Mouse (Mus musculus): ENCODE measurements around the gene Tstd1. TPM values are rescaled to one million over a fixed set of nuclear protein-coding genes. Genes with fewer than 3 reads are reported as not detected.

Gene Tstd1
- total and polyA plus RNA-seq, 2 experiments from 2014 or later, result 2.0 to 3.1 TPM

DNA sequence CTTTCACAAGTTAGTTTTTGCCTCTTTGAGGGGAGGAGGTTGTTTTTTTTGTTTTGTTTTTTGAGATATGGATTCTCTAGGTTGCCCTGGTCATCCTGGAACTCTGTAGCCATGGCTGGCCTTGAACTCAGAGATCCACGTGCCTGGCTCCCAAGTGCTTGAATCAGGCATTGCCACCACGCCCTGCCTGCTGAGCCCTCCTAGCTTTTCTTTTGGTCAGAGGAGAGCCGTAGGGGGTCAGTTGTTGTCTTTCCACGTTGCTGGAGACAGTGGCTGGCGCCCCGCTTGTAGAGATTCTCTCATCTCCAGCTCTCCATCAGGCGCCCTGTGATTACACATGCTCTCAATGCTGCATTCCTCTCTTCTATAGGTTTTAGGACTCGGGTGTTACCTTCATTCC is 5.1 kb upstream of the Tstd1 start:
- ATAC-seq (no peak), DNase-seq (no peak)
- WGBS, result 76% methylated on average over 8 of the region's 8 CpGs
- Histone ChIP-seq H3K4me3 (ENCODE audit: low read depth, low read length) (no peak overlapping the region), H3K4me1 (ENCODE audit: insufficient read depth) (peaks cover 9% of the 10 kb centered on the region), H3K36me3 (ENCODE audit: insufficient read depth) (peaks cover 33% of the 10 kb centered on the region), H3K27ac (ENCODE audit: low read depth, low read length) (no peak overlapping the region), H3K4me2 (ENCODE audit: low read depth) (no peak overlapping the region), H3K9me3 (ENCODE audit: low read length) (no peaks in the 10 kb centered on the region), H3K27me3 (ENCODE audit: insufficient read depth, low read length) (no peaks in the 10 kb centered on the region), H3K9ac (no peak overlapping the region)
- no peak for TF ChIP-seq CTCF (IDR thresholded peaks at IDR 0.05; ENCODE audit: low read depth)

DNA sequence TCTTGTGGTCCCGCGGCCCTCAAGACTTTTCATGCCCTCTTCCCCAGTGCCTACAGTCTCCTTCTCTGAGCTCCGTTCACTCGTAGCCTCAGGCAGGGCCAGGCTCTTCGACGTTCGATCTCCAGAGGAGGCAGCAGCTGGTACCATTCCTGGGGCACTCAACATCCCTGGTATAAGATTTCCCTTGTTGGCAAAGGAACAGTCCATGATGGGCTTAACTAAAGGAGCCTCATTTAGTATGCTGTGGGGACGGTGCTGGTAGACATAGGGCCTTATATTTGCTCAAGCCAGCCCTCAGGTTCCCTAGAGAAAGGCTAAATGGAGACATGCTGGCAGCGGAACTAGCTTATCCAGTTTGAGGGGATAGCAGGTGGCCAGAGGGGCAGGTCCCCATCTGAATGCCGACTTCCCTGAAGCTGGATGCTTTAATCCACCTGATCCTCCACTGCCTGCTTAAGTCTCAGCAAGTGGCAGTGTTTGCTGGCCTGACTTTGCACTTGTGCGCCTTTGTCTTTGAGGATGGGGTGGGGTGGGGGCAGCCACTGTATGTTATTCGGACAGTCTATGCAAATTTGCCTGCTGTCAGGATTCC is 715 bp downstream of the Tstd1 start:
- 50% methylated on average over 12 of the region's 12 CpGs for WGBS
- H3K4me3 ChIP-seq (ENCODE audit: low read depth, low read length), result no peak overlapping the region
- peaks cover 62% of the 10 kb centered on the region for H3K36me3 ChIP-seq (ENCODE audit: insufficient read depth)
- DNase-seq (no peak), ATAC-seq (peak; percentile 52)
- H3K4me1 ChIP-seq (ENCODE audit: insufficient read depth), result no peaks in the 10 kb centered on the region
- H3K27ac ChIP-seq (ENCODE audit: low read depth, low read length), result no peak overlapping the region
- H3K9ac ChIP-seq, result no peak overlapping the region
- H3K27me3 ChIP-seq (ENCODE audit: insufficient read depth, low read length), result no peaks in the 10 kb centered on the region
- no peak overlapping the region for H3K4me2 ChIP-seq (ENCODE audit: low read depth)
- TF ChIP-seq CTCF (IDR thresholded peaks at IDR 0.05; ENCODE audit: low read depth), result no peak
- no peaks in the 10 kb centered on the region for H3K9me3 ChIP-seq (ENCODE audit: low read length)

GRCm38 (mm10) chr1:171419905-171420304 is 1.2 kb downstream of the Tstd1 start:
- 67% methylated on average over 5 of the region's 5 CpGs for WGBS
- no peaks in the 10 kb centered on the region for H3K27me3 ChIP-seq (ENCODE audit: insufficient read depth, low read length)
- H3K36me3 ChIP-seq (ENCODE audit: insufficient read depth), result peaks cover 62% of the 10 kb centered on the region
- no peak for TF ChIP-seq CTCF (IDR thresholded peaks at IDR 0.05; ENCODE audit: low read depth)
- DNase-seq (no peak), ATAC-seq (peak; percentile 37)
- H3K4me2 ChIP-seq (ENCODE audit: low read depth), result no peak overlapping the region
- no peak overlapping the region for H3K4me3 ChIP-seq (ENCODE audit: low read depth, low read length)
- H3K4me1 ChIP-seq (ENCODE audit: insufficient read depth), result no peaks in the 10 kb centered on the region
- no peak overlapping the region for H3K9ac ChIP-seq
- no peaks in the 10 kb centered on the region for H3K9me3 ChIP-seq (ENCODE audit: low read length)
- H3K27ac ChIP-seq (ENCODE audit: low read depth, low read length), result no peak overlapping the region

GRCm38 (mm10) chr1:171422504-171423095 is 3.9 kb downstream of the Tstd1 start:
- Histone ChIP-seq H3K27ac (ENCODE audit: low read depth, low read length) (no peak overlapping the region), H3K4me3 (ENCODE audit: low read depth, low read length) (no peak overlapping the region), H3K36me3 (ENCODE audit: insufficient read depth) (peaks cover 37% of the 10 kb centered on the region), H3K27me3 (ENCODE audit: insufficient read depth, low read length) (no peaks in the 10 kb centered on the region), H3K4me1 (ENCODE audit: insufficient read depth) (no peaks in the 10 kb centered on the region), H3K4me2 (ENCODE audit: low read depth) (no peak overlapping the region), H3K9me3 (ENCODE audit: low read length) (no peaks in the 10 kb centered on the region), H3K9ac (no peak overlapping the region)
- no peak for DNase-seq
- 87% methylated on average over 8 of the region's 8 CpGs for WGBS
- ATAC-seq, result no peak
- no peak for TF ChIP-seq CTCF (IDR thresholded peaks at IDR 0.05; ENCODE audit: low read depth)

GRCm38 (mm10) chr1:171424638-171425037 is 6.0 kb downstream of the Tstd1 start:
- 83% methylated on average over 5 of the region's 5 CpGs for WGBS

GRCm38 (mm10) chr1:171425126-171425525 is 6.5 kb downstream of the Tstd1 start:
- WGBS, result 80% methylated on average over 4 of the region's 4 CpGs

More at GRCm38 (mm10) chr1:171424638-171425037, 6.0 kb downstream of the Tstd1 start:
- DNase-seq (no peak), ATAC-seq (no peak)
- Histone ChIP-seq H3K4me1 (ENCODE audit: insufficient read depth) (no peaks in the 10 kb centered on the region), H3K9ac (no peak overlapping the region), H3K9me3 (ENCODE audit: low read length) (no peaks in the 10 kb centered on the region), H3K27me3 (ENCODE audit: insufficient read depth, low read length) (no peaks in the 10 kb centered on the region), H3K4me3 (ENCODE audit: low read depth, low read length) (no peak overlapping the region), H3K36me3 (ENCODE audit: insufficient read depth) (peaks cover 19% of the 10 kb centered on the region), H3K4me2 (ENCODE audit: low read depth) (no peak overlapping the region), H3K27ac (ENCODE audit: low read depth, low read length) (no peak overlapping the region)
- TF ChIP-seq CTCF (IDR thresholded peaks at IDR 0.05; ENCODE audit: low read depth), result no peak

DNA sequence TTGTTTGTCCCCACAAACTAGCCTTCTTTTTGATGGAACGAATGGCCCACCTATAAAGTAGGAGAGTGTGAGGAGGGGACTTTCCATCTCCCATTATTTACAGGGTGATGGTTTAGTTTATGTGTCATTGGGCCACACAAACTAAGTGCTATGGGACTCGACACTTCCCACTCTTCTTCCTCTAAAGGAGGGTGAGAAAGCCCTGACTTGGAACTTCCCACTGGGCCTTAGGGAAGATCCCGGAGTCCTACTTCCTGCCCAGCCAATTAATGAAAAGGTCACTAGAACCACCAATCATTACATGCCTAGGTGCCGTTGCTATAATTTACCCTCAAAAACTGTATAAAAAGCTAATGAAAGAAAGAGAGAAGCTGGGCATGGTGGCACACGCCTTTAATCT is 13.5 kb downstream of the Tstd1 start:
- ATAC-seq (no peak), DNase-seq (no peak)
- TF ChIP-seq CTCF (IDR thresholded peaks at IDR 0.05; ENCODE audit: low read depth), result no peak
- 83% methylated on average over 5 of the region's 5 CpGs for WGBS
- H3K27me3 ChIP-seq (ENCODE audit: insufficient read depth, low read length), result 0 out of 2 replicates have a peak, but pooled peaks cover 4% of the 10 kb centered on the region
- H3K27ac ChIP-seq (ENCODE audit: low read depth, low read length), result no peak overlapping the region
- no peak overlapping the region for H3K4me3 ChIP-seq (ENCODE audit: low read depth, low read length)
- no peaks in the 10 kb centered on the region for H3K9me3 ChIP-seq (ENCODE audit: low read length)
- H3K4me1 ChIP-seq (ENCODE audit: insufficient read depth), result no peaks in the 10 kb centered on the region
- H3K4me2 ChIP-seq (ENCODE audit: low read depth), result no peak overlapping the region
- no peaks in the 10 kb centered on the region for H3K36me3 ChIP-seq (ENCODE audit: insufficient read depth)
- H3K9ac ChIP-seq, result no peak overlapping the region

More at GRCm38 (mm10) chr1:171425126-171425525, 6.5 kb downstream of the Tstd1 start:
- TF ChIP-seq CTCF (IDR thresholded peaks at IDR 0.05; ENCODE audit: low read depth), result no peak
- no peak overlapping the region for H3K27ac ChIP-seq (ENCODE audit: low read depth, low read length)
- no peak overlapping the region for H3K4me3 ChIP-seq (ENCODE audit: low read depth, low read length)
- peaks cover 15% of the 10 kb centered on the region; the same call in 1 of the 2 replicates for H3K36me3 ChIP-seq (ENCODE audit: insufficient read depth)
- H3K9me3 ChIP-seq (ENCODE audit: low read length), result no peaks in the 10 kb centered on the region
- no peak overlapping the region for H3K9ac ChIP-seq
- no peak for DNase-seq
- no peaks in the 10 kb centered on the region for H3K27me3 ChIP-seq (ENCODE audit: insufficient read depth, low read length)
- no peaks in the 10 kb centered on the region for H3K4me1 ChIP-seq (ENCODE audit: insufficient read depth)
- no peak for ATAC-seq
- no peak overlapping the region for H3K4me2 ChIP-seq (ENCODE audit: low read depth)
